Mouse (Mus musculus): ENCODE data around the gene Gm11985.

Gm11985 gene

DNA sequence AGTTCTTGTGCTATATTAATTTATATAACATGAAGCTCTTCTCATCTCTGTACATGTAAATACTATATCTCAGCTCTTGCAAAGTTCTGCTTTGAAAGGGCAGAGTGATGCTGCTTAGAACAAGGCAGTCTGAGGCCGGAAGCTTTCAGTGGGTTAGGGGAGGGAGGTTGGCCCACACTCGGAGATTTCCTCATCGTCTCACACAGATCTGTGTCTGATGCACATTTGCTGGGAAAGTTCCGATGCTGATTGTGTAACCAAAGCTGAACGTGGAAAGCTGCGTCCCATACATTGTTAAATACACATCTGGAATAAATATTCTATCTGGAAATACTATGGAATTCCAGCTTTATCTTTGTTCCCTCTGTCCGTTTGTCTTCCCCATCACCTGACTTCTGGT, 13.8 kb upstream of the Gm11985 start:
- in situ Hi-C loops (cut with MboI, MseI): loop anchor here (10.0 to 25.0 kb wide), 2 partner anchors 1035 to 1103 kb away; no protein-coding TSS in a partner anchor

GRCm38 (mm10) chr11:7200393-7200783, 12.0 kb upstream of the Gm11985 start:
- in situ Hi-C loops (cut with MboI, MseI): loop anchor here (10.0 to 25.0 kb wide), 2 partner anchors 1037 to 1104 kb away; no protein-coding TSS in a partner anchor

DNA sequence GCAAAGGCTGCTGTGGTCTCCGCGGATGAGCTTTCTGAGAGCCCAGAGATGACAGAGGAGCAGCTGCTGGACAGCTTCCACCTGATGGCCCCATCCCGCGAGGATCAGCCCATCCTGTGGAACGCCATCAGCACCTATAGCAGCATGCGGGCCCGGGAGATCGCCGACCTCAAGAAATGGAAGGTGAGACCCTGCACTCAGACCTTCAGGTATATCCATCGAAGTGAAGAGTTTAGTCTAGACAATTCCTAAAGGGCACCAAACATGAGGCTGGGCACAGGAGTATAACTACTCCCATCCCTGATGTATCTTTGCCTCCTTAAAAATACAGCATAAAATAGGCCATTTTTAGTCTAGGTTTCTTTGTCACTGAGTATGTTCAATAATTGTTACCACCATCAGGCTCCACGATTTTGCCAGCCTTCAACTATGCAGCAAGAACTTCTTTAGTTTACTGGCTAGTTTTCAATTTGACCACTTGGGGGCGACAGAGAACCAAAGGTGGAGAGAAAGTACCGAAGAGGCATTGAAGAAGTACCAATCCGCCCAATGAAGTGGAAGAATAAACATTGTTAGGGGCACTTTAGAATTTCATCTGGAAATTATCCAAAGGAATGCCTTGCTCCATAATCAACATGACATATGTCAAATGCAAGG, 11.5 kb upstream of the Gm11985 start:
- in situ Hi-C loops (cut with MboI, MseI): loop anchor here (5.0 to 25.0 kb wide), 3 partner anchors 1037 to 1207 kb away; no protein-coding TSS in a partner anchor

GRCm38 (mm10) chr11:7198481-7199256, 10.3 kb upstream of the Gm11985 start:
- in situ Hi-C loops (cut with MboI, MseI): loop anchor here in 1 of 2 experiments (5.0 kb wide), 1 partner anchor 1209 kb away; no protein-coding TSS in a partner anchor

- in situ Hi-C loops (cut with MboI, MseI): loop anchor here in 1 of 2 experiments (5.0 kb wide), 1 partner anchor 1209 kb away; no protein-coding TSS in a partner anchor
Observed at GRCm38 (mm10) chr11:7198006-7198405, 9.6 kb upstream of the Gm11985 start.

GRCm38 (mm10) chr11:7197491-7197941, 9.1 kb upstream of the Gm11985 start, which contains the start of gene Igfbp1:
Gene Igfbp1 (plus strand): TSS chr11:7197782.
- in situ Hi-C loops (cut with MboI, MseI): loop anchor here in 1 of 2 experiments (5.0 kb wide), 1 partner anchor 1210 kb away; no protein-coding TSS in a partner anchor

- in situ Hi-C loops (cut with MboI, MseI): loop anchor here in 1 of 2 experiments (5.0 kb wide), 1 partner anchor 1212 kb away; no protein-coding TSS in a partner anchor
Observed at GRCm38 (mm10) chr11:7195312-7195685, 6.9 kb upstream of the Gm11985 start.

DNA sequence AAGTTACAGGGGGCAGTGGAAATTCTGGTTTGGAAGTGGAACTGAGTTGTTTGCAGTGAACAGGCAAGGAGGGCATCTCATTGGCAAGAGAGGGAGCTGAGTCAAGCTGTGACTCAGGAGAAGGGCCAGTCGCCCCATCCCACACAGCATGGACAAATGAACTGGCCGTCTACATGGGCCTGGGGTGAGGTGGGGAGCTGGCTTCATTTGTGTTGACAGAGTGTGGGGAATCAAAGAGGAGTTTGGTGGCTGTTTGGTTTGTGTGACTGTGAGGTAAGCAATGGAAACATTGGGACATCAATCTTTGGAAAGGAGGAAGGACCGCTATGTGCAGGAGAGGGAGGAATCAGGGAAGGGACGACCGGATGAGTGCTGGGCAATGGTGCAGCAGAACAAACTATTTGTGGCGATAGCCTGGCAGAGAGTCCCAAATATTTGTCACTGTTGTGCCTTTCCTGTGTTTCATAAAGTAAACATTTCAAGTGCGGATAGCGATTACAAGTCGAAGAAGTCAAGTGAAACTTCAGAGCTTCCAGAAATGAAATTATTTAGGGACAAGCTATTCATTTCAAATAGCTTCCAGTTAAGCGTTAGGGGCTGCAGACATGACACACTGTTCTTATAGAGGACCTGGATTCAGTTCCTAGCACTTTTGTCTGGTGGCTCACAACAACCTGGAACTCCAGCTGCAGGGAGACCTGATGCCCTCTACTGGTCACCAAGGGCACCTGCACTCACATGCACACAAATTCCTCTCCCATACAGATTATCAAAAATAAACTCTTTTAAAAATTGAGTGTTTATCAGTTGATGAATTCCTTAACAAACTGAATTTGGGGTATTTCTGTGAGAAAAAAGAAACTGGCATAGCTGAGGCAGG, 6.3 kb upstream of the Gm11985 start:
- in situ Hi-C loops (cut with MboI, MseI): loop anchor here in 1 of 2 experiments (5.0 kb wide), 1 partner anchor 1213 kb away; no protein-coding TSS in a partner anchor

- in situ Hi-C loops (cut with MboI, MseI): no loop called here
Observed at GRCm38 (mm10) chr11:7193134-7193533, 4.8 kb upstream of the Gm11985 start.

DNA sequence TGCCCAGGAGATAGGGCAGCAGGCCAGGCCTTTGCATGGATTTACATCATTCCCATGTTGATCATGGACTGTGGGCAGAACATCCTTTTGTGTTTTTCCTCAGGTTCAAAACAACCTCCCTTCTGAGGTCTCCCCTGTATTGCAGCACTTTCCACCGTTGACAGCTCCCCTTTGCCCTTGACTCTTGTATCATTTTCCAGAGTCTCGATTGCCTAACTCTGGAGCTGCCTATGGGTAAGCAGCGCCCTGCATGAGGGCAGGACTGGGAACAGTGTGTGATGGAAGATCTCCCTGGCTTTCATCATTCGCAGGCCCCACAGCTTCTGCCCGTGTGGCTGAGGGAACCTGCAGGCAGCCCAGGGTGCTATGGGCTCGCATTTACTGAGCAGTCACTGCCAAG, 4.3 kb upstream of the Gm11985 start:
- in situ Hi-C loops (cut with MboI, MseI): no loop called here

DNA sequence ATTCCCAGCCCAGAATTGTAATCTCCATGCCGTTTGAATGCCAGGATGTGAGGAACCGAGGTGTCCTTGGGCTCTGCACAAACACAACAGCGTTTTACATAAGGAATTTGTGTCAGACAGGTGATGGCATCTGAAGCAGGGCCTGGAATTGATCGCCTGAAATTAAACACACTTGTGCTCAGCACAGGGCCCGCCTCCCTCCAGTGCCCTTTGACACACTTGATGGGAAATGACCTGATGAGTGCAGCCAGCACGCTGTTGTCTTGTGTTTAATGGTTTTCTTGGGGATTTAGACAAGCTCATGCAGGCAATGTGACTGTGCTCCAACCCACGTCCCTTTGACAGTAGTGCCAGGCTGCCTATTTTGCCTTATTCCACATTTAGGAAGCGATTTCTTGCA, 897 bp downstream of the Gm11985 start:
- in situ Hi-C loops (cut with MboI, MseI): no loop called here

DNA sequence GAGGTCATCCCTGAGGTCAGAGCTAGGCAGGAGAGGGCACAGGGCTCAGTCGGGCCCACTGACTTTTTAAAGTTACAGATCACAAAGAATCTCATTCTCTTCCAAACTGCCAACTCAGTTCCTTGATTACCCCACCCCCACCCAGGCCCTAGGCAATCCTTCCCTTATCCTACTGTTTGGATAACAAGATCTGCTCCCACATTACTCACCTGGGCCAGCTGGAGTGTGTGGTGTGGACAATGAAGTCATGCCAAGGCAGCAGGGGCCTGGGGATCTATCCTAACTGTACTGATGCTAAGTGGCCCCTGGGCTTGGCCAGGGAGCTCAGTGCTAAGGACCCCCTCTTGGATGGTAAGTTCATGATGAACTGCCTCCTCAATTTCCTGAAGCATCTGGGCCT, 3.9 kb downstream of the Gm11985 start:
- in situ Hi-C loops (cut with MboI, MseI): no loop called here

GRCm38 (mm10) chr11:7182409-7183042, 5.8 kb downstream of the Gm11985 start:
- in situ Hi-C loops (cut with MboI, MseI): no loop called here

DNA sequence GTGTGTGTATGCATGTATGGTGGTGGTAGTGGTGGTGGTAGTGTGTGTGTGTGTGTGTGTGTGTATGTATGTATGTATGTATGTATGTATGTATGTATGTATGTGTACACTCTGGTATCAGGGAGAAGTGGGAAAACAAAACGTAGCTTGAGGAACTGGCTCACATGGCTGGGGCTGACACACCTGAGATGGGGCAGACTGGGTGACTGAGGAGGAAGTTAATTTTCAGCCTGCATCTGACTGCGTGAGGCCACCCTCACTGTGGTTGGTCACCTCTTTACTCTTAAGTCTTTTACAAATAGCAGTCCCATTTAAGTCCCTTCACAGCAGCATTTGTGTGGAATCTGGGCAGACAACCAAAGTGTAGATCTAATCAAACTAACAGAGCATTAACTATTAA, 9.1 kb downstream of the Gm11985 start:
- in situ Hi-C loops (cut with MboI, MseI): no loop called here

- in situ Hi-C loops (cut with MboI, MseI): no loop called here
Observed at GRCm38 (mm10) chr11:7178724-7179123, 9.6 kb downstream of the Gm11985 start.

DNA sequence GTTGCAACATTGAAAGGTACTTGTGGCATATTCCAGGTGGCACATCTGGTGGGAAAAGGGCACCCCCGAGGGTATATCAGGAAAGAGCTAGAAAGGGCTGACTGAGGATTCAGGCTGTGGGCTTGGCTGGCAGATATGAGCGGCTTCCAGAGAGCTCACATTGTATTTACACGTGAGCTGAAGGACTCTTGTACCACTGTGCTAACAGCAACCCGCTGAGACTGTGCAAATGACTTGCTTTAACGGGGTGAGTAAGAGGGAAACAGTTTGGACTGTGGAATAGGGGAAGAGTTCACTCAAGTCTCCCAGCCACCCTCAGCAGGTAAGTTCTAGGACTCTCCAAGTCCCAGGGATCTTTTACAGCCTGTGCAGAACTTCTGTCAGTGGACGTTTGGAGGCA, 14.7 kb downstream of the Gm11985 start:
- in situ Hi-C loops (cut with MboI, MseI): no loop called here

DNA sequence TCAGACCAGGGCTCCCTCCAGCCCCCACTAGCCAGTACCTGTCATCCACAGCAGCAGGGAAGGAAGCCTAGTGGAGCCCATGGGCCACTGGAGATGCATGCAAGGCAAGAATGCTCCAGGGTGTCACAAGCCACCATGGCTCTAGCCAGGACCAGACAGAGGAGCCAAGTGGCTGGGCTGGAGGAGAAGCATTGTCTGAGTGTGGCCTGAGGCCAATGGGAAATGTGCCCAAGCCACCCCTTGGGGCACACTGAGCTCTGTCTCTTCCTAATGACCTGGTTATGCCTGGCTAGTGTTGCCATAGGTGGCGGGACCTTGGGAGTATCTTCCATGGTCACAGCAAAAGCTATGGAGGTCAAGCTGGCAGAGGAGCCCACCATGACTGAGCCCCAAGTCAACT, 18.7 kb downstream of the Gm11985 start:
- in situ Hi-C loops (cut with MboI, MseI): no loop called here

DNA sequence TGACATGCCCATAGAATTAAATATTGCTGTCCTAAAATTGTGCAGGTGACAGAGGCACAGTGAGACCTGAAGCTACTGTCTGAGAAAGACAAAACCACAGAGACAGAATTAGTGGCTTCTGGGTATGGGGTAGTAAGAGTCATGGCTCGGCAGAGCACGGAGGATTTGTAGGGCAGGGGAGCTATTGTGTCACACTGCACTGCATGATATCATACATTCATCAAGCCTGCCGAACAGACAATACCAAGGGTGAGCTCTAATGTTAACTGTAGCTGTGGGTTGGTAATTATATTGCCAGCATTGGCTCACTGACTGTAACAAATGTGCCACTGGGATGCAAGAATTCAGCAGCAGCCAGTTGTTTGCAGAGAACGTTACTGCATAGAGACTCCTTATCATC, 24.0 kb downstream of the Gm11985 start:
- in situ Hi-C loops (cut with MboI, MseI): no loop called here

DNA sequence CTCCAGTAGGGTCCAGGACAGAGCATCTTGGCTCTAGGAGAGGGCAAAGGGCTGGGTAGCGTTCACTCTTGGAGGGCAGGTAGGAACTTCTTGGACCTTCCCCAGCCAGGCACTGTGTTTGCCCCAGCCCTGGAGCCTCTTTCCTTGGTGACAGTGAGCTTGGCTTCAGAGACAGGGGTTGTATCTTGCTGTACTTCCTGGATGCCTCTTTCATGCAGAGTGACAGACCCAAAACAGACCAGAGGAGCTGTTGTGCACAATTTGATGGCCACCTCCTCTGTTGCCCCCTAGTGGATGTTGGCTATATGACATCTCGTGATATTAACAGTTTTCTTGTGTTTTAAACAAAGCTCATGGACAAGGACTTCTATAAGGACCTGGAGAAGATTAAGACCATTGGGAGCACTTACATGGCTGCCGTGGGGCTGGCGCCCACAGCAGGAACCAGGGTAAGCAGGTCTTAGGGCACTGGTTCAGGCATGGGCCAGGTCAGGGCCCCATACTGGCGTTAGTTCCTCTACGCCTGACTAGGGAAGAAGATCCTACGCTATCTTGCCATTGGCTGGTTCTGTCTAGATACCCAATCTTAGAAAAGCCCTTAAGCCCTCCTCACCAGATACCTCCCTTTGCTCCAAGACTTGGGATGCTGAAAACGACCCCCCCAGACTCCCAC, 26.7 kb downstream of the Gm11985 start:
- in situ Hi-C loops (cut with MboI, MseI): no loop called here

DNA sequence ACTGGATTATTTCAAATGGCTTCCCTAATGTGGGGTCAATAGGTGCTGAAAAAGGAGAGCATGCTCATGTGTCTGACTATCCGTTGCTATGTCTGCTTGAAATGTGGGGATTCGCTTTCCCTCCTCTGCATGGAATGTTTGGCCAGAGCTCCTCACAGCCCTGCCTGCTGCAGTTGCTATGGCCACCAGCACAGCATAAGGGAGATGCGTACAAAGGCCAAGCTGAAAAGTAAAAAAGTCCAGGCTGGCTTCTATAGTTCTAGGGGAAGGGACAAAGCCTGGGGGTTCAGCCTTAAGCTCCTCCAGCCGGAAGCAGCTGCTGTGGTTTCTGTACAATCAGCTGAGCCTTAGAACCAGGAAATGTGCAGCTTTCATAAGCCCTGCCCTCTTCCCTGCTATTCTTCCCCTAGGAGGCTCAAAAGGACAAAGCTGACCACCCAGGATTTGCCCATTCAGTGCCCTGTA, 27.7 kb downstream of the Gm11985 start:
- in situ Hi-C loops (cut with MboI, MseI): no loop called here

All from T-helper 17 cell (primary cell).